Mouse (Mus musculus) limb, embryonic 14.5 days (tissue): ENCODE data around the gene Eddm3b. TPM values are rescaled to one million over a fixed set of nuclear protein-coding genes. Genes with fewer than 3 reads are reported as not detected.
"Not testable (repeated sequence)": the region's sequence is repeated elsewhere in the genome, so short reads cannot be mapped to it uniquely, and the experiment has no call there.

Experiments used
- ATAC-seq: fragments of 200-750 bp; cut with Nextera tagmentation; 2 replicates; pipeline ENCODE4 v1.8.0; 2017; ENCODE audit warnings: low read depth, moderate number of reproducible peaks, moderate TSS enrichment; ENCODE audit not compliant: low FRiP score
- DNase-seq: peaks from one replicate; pipeline ENCODE4 v3.0.0-alpha.2; 2015; ENCODE audit warnings: low spot score
- H3K27ac ChIP-seq: fragments of 300-500 bp; sonication (generic); replicated peaks from 2 replicates; pipeline ENCODE4 v1.5.1; 2014; ENCODE audit warnings: low read depth, mild to moderate bottlenecking, low read length, moderate library complexity, mixed read lengths
- H3K27me3 ChIP-seq: fragments of 300-500 bp; sonication (generic); 2 replicates; pipeline ENCODE4 v1.6.1; 2014; ENCODE audit warnings: low read length, mixed read lengths; ENCODE audit not compliant: control insufficient read depth, insufficient read depth
- H3K36me3 ChIP-seq: fragments of 300-500 bp; sonication (generic); 2 replicates; pipeline ENCODE4 v1.6.1; 2014; ENCODE audit warnings: mild to moderate bottlenecking, low read length, moderate library complexity, mixed read lengths; ENCODE audit not compliant: control insufficient read depth, insufficient read depth
- H3K4me1 ChIP-seq: fragments of 300-500 bp; sonication (generic); 2 replicates; pipeline ENCODE4 v1.6.1; 2014; ENCODE audit warnings: antibody characterized with exemption, low read length, mixed read lengths; ENCODE audit not compliant: control insufficient read depth, insufficient read depth
- H3K4me2 ChIP-seq: fragments of 300-500 bp; sonication (generic); replicated peaks from 2 replicates; pipeline ENCODE4 v1.6.1; 2014; ENCODE audit warnings: low read depth, mild to moderate bottlenecking, low read length, moderate library complexity; ENCODE audit not compliant: severe bottlenecking
- H3K4me3 ChIP-seq: fragments of 300-500 bp; sonication (generic); replicated peaks from 2 replicates; pipeline ENCODE4 v1.5.1; 2014; ENCODE audit warnings: low read length
- H3K9ac ChIP-seq: fragments of 300-500 bp; sonication (generic); 2 replicates; pipeline ENCODE4 v1.6.1; 2014; ENCODE audit warnings: mild to moderate bottlenecking, low read depth, low read length, moderate library complexity; ENCODE audit not compliant: severe bottlenecking
- H3K9me3 ChIP-seq: fragments of 300-500 bp; sonication (generic); 2 replicates; pipeline ENCODE4 v1.6.1; 2016; ENCODE audit warnings: low read length; ENCODE audit not compliant: control insufficient read depth
- POLR2A ChIP-seq: fragments of 200-500 bp; IDR thresholded peaks from 2 replicates; pipeline ENCODE4 v1.8.0; 2012; ENCODE audit warnings: inconsistent platforms, mild to moderate bottlenecking, moderate library complexity, borderline replicate concordance; ENCODE audit not compliant: insufficient read depth, insufficient read length; ENCODE audit errors: extremely low read depth
- WGBS: fragments of 180-500 bp; shearing (Covaris S2); extraction: QIAGEN DNeasy Blood & Tissue Kit; methylation state at CpG from one replicate; pipeline ENCODE4 v1.1.7; 2014; 5-methylcytosine and 5-hydroxymethylcytosine counted together
- polyA plus RNA-seq, 2 experiments: library from polyadenylated mRNA; depleted of rRNA in 1 of 2; stranded (reverse) in 1 of 2; unstranded in 1 of 2; fragments of >200 nt; fragmentation: Nextera tagmentation in 1 of 2; extraction: Ambion mirVana in 1 of 2; gene quantifications; 2 replicates each; pipeline versions ENCODE4 v1.2.1 to v1.2.3; 2012 to 2014

The Eddm3b gene
- polyA plus RNA-seq, 2 experiments = 0.04 TPM; not detected in 1

DNA sequence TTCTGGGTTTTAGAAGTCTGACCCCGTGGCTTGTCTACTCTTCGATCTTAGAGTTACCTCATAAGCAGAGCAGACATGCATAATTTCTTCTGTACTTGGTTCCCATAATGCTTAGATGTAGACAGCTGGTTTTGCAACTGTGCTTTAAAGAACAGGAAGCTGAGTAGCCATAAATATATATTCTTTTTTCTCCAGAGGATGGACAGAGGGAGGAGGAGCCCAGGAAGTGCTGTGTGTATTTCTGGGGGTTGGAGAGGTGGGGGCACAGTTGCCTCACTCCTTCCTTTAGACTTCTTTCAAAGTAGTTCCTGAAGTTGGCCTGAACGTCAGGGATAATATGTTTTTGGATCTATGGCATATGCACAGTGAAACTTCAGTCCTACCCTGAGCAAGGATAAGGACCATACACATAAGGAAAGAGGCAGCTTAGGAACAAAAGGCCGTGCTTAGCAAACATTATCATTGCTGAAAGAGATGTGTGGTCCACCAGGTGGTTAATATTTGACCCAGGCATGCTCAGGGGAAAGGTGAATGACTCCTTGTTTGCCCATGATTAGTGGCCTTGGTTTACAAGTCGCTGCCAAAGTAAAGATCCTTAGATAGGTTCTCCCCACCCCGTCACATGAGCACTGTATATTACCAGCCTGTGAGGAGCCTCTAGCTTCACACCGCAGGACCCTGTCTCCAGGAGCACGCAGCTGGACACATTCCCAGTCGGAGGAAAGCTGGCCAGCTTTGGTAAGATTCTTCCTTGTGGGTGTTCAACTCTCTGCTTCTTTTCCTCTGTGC, 18.3 kb upstream of the Eddm3b start:
- WGBS = 60% methylated on average over 9 of the region's 9 CpGs
- no peak overlapping the region for H3K4me2 ChIP-seq

DNA sequence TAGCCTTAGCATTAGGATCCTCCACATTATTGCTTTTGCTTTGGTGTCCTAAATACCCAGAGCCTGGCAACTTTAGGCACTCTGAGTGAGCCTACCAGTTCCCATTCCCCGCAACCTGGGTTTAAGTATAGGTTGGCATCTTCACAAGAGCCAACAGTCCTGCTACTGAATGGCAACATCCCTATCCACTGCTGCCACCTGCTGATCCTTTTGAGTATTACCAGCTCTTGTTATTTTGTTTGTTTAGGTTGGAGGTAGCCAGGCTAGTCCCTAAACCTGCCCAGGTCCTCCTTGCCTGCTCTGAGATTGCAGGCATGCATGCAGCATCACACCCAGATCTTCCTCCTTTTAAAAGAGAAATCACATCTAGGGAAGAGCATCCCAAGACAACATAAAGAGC, 15.9 kb upstream of the Eddm3b start:
- H3K27me3 ChIP-seq, H3K27ac ChIP-seq, ATAC-seq, H3K4me2 ChIP-seq, H3K9ac ChIP-seq, H3K4me1 ChIP-seq, H3K9me3 ChIP-seq, H3K4me3 ChIP-seq, H3K36me3 ChIP-seq: not testable (repeated sequence)
- DNase-seq = peak; percentile 34
- 7% methylated on average over 1 of the region's 1 CpGs for WGBS

More for the DNA sequence above, 18.3 kb upstream of the Eddm3b start:
- ATAC-seq = no peak
- no peak for TF ChIP-seq POLR2A
- Histone ChIP-seq H3K36me3 (no peaks in the 10 kb centered on the region), H3K27me3 (no peaks in the 10 kb centered on the region), H3K4me3 (no peak overlapping the region), H3K27ac (no peak overlapping the region), H3K9me3 (no peaks in the 10 kb centered on the region), H3K4me1 (no peaks in the 10 kb centered on the region), H3K9ac (no peak overlapping the region)
- no peak for DNase-seq

DNA sequence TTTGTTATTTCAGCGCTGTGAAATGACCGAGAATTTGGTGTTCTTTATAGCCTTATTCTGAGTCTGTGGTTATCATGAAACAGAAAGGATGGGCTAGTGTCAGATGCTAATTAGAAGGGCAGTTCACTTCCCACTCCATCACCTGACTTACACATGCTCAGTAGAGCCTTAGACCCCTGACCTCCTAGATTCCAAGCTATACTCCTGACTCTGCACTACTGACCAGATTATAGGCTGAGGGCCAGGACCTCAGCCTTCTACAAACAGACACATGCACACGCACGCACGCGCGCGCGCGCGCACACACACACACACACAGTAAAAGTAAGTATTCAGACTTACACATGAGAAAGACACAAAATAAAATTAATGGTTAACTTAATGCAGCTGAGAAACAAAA, 15.3 kb upstream of the Eddm3b start:
- no peak overlapping the region for H3K9ac ChIP-seq
- ATAC-seq (no peak), DNase-seq (no peak)
- no peak overlapping the region for H3K27ac ChIP-seq
- no peaks in the 10 kb centered on the region for H3K36me3 ChIP-seq
- H3K9me3 ChIP-seq = no peaks in the 10 kb centered on the region
- no peaks in the 10 kb centered on the region for H3K27me3 ChIP-seq
- no peak overlapping the region for H3K4me3 ChIP-seq
- no peaks in the 10 kb centered on the region for H3K4me1 ChIP-seq
- no peak for TF ChIP-seq POLR2A
- no peak overlapping the region for H3K4me2 ChIP-seq
- 92% methylated on average over 11 of the region's 11 CpGs for WGBS

DNA sequence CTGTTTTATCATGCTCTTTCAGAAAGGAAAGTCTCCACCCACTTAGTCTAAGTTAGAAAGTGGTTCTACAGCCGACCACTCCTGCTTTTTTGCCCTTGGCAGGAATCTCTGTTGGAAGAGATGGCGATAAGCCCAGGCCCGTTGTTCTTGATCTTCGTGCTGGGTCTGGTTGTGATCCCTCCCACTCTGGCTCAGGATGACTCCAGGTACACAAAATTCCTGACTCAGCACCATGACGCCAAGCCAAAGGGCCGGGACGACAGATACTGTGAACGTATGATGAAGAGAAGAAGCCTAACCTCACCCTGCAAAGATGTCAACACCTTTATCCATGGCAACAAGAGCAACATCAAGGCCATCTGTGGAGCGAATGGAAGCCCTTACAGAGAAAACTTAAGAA, 12.9 kb upstream of the Eddm3b start:
- Histone ChIP-seq H3K4me1 (no peaks in the 10 kb centered on the region), H3K9ac (no peak overlapping the region), H3K27ac (no peak overlapping the region), H3K9me3 (no peaks in the 10 kb centered on the region), H3K27me3 (no peaks in the 10 kb centered on the region), H3K4me3 (no peak overlapping the region), H3K36me3 (0 out of 2 replicates have a peak, but pooled peaks cover 7% of the 10 kb centered on the region), H3K4me2 (no peak overlapping the region)
- no peak for TF ChIP-seq POLR2A
- WGBS = 70% methylated on average over 9 of the region's 9 CpGs
- DNase-seq = no peak
- no peak for ATAC-seq

DNA sequence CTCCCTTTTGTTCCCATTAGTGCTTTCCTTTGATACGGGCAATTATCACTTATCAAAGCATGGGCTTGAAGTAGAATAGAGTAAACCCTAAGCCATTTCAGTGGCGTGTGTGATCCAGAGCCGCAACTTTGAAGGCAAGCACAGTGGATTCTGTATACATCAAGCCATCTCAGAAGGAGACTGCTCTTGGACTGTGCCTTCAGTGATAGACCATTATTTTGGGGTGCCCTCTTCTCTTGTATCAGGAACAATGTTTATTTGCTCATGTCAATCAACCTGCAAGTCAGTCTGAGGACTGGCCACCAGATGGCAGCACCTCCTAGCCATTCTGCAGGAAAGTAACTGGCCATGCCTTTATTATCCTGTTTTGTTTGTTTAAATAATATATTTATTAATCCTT, 11.0 kb upstream of the Eddm3b start:
- no peak overlapping the region for H3K9ac ChIP-seq
- no peaks in the 10 kb centered on the region for H3K9me3 ChIP-seq
- DNase-seq (peak; percentile 65), ATAC-seq (no peak)
- 0 out of 2 replicates have a peak, but pooled peaks cover 7% of the 10 kb centered on the region for H3K36me3 ChIP-seq
- H3K4me3 ChIP-seq = no peak overlapping the region
- TF ChIP-seq POLR2A = no peak
- no peak overlapping the region for H3K4me2 ChIP-seq
- H3K4me1 ChIP-seq = no peaks in the 10 kb centered on the region
- H3K27me3 ChIP-seq = no peaks in the 10 kb centered on the region
- H3K27ac ChIP-seq = no peak overlapping the region
- 53% methylated on average over 3 of the region's 3 CpGs for WGBS
